Mouse (Mus musculus): ENCODE measurements around the gene Hs1bp3.

- TF ChIP-seq GATA1 (IDR thresholded peaks at IDR 0.05; ENCODE audit: borderline replicate concordance, low read length): no peak
- TF ChIP-seq FLI1 (IDR thresholded peaks at IDR 0.05; ENCODE audit: low read length): no peak
Observed at GRCm38 (mm10) chr12:8333617-8334016, 20.4 kb downstream of the Hs1bp3 start.

All from megakaryocyte, embryonic 14.5 days (primary cell).